Mouse (Mus musculus): Measurements from ENCODE around the gene Kcnh2. TPM values are rescaled to one million over a fixed set of nuclear protein-coding genes. Genes with fewer than 3 reads are reported as not detected.
A peak's percentile ranks its signal among the peaks of the same experiment; 100 is the strongest.

The Kcnh2 gene
- polyA plus RNA-seq, 1 experiment from 2014 or later: 3.0 TPM

DNA sequence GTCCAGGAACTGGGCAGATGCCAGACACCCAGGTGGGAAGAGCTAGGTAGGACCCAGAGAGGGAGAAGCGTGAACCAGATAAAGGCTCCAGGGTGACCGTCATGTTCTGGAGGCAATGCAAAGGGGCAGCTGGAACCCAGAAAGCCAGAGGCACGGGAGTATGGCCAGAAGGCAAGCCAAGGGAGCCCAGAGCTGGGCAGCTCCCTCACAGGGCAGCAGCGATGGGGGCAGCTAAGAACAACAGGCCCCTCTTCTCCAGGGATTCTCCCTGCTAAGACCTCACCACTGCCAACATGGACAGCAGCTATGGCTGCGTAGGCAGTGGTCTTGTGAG lies 21.5 kb downstream of the Kcnh2 start:
- H3K4me3 ChIP-seq (ENCODE audit: low read depth, low read length): no peak overlapping the region
- ATAC-seq: no peak
- H3K27ac ChIP-seq (ENCODE audit: low read depth, low read length): no peak overlapping the region
- TF ChIP-seq CTCF (IDR thresholded peaks at IDR 0.05; ENCODE audit: low read depth): no peak
- 36% methylated on average over 5 of the region's 5 CpGs for whole genome bisulfite sequencing
- no peaks in the 10 kb centered on the region for H3K4me1 ChIP-seq (replicated peaks; ENCODE audit: control insufficient read depth, insufficient read depth, low read length)
- H3K36me3 ChIP-seq (ENCODE audit: control insufficient read depth, insufficient read depth): no peaks in the 10 kb centered on the region; the same call in 1 of the 2 replicates
- H3K9ac ChIP-seq (ENCODE audit: low read depth, low read length): no peak overlapping the region
- no peaks in the 10 kb centered on the region for H3K27me3 ChIP-seq (replicated peaks; ENCODE audit: control insufficient read depth, insufficient read depth, low read length)
- H3K9me3 ChIP-seq (ENCODE audit: control insufficient read depth): no peaks in the 10 kb centered on the region
- peak overlapping the region; percentile 61 for H3K4me2 ChIP-seq (replicated peaks; ENCODE audit: low read depth)

DNA sequence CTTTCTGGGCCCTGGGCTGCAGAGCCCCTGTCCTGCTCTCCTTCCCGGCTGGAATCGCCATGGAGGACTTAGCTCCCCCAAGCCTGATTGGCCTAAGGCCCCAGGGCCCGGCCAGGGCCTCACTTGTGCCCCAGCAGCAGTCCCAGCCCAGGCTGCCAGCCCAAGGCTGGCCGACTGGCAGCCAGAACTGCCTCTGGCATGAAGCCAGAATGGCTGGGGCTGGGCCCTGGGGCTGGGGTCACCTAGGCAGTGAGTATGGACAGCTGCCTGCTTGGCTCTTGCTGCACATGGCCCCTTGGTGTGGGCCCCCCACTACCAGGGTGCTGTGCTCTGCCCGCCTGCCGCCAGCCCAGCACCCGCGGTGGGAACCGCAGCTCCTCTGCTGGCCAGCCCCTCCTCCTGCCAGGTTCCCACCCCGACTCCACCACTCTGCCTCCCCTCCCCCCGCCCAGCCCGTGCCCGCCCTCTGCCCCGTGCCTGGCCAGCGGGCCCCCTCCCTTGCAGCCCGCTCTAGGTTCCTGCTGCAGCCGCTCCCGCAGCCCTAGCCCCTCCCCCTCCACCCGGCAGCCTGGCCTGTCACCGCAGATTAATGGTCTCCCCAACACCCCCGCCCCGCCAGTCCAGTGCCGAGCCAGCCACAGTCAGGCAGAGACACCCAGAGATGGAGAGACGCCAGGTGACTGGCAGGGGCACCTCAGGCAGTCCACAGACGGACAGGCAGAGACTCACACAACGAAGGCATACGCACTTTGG lies 22.0 kb downstream of the Kcnh2 start:
- H3K4me2 ChIP-seq (replicated peaks; ENCODE audit: low read depth): peak overlapping the region; percentile 61
- no peaks in the 10 kb centered on the region for H3K27me3 ChIP-seq (replicated peaks; ENCODE audit: control insufficient read depth, insufficient read depth, low read length)
- no peak for TF ChIP-seq CTCF (IDR thresholded peaks at IDR 0.05; ENCODE audit: low read depth)
- H3K27ac ChIP-seq (ENCODE audit: low read depth, low read length): no peak overlapping the region
- H3K4me1 ChIP-seq (replicated peaks; ENCODE audit: control insufficient read depth, insufficient read depth, low read length): no peaks in the 10 kb centered on the region
- H3K9me3 ChIP-seq (ENCODE audit: control insufficient read depth): no peaks in the 10 kb centered on the region
- H3K4me3 ChIP-seq (ENCODE audit: low read depth, low read length): peak overlapping the region; percentile 14; the same call in 1 of the 2 replicates
- 9% methylated on average over 21 of the region's 27 CpGs for WGBS
- H3K36me3 ChIP-seq (ENCODE audit: control insufficient read depth, insufficient read depth): no peaks in the 10 kb centered on the region; the same call in 1 of the 2 replicates
- 0 out of 2 replicates have a peak overlapping the region, but pooled peaks have one; percentile 23 for H3K9ac ChIP-seq (ENCODE audit: low read depth, low read length)
- ATAC-seq: peak; percentile 59

GRCm38 (mm10) chr5:24328813-24329211 lies 22.6 kb downstream of the Kcnh2 start:
- TF ChIP-seq CTCF (IDR thresholded peaks at IDR 0.05; ENCODE audit: low read depth): no peak
- Histone ChIP-seq H3K9me3 (ENCODE audit: control insufficient read depth) (no peaks in the 10 kb centered on the region), H3K4me1 (replicated peaks; ENCODE audit: control insufficient read depth, insufficient read depth, low read length) (no peaks in the 10 kb centered on the region), H3K36me3 (ENCODE audit: control insufficient read depth, insufficient read depth) (no peaks in the 10 kb centered on the region; the same call in 1 of the 2 replicates), H3K27ac (ENCODE audit: low read depth, low read length) (no peak overlapping the region), H3K9ac (ENCODE audit: low read depth, low read length) (0 out of 2 replicates have a peak overlapping the region, but pooled peaks have one; percentile 23), H3K4me2 (replicated peaks; ENCODE audit: low read depth) (peak overlapping the region; percentile 61), H3K27me3 (replicated peaks; ENCODE audit: control insufficient read depth, insufficient read depth, low read length) (no peaks in the 10 kb centered on the region), H3K4me3 (ENCODE audit: low read depth, low read length) (peak overlapping the region; percentile 14; the same call in 1 of the 2 replicates)
- no peak for ATAC-seq
- 80% methylated on average over 6 of the region's 6 CpGs for WGBS

DNA sequence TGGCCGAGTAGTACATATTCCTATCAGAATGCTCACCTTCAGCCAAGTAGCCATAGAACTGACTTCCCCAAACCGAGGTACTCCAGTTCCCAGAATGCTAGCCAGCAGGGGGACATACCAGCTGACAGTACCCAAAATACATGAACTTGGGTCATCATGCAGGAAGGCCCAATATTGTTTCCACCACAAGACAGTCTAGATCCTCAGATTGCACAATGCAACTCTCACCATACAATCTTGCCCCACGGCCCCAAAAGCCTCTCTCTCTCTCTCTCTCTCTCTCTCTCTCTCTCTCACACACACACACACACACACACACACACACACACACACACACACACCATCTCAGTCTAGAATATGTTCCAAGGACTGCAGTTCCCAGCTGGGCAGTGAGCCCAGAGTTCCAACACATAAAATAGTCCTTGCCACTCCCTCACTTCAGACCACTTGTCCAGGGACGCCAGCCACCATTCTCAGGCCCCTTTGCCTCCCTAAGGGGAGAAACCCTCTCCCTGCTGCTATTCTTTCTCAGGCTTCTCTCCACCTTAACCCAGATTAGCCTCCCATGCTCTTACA lies 24.5 kb downstream of the Kcnh2 start:
- TF ChIP-seq CTCF (IDR thresholded peaks at IDR 0.05; ENCODE audit: low read depth): no peak
- H3K4me2 ChIP-seq (replicated peaks; ENCODE audit: low read depth): no peak overlapping the region
- no peak overlapping the region for H3K9ac ChIP-seq (ENCODE audit: low read depth, low read length)
- no peaks in the 10 kb centered on the region for H3K9me3 ChIP-seq (ENCODE audit: control insufficient read depth)
- WGBS: 70% methylated on average over 4 of the region's 4 CpGs
- no peaks in the 10 kb centered on the region for H3K27me3 ChIP-seq (replicated peaks; ENCODE audit: control insufficient read depth, insufficient read depth, low read length)
- H3K27ac ChIP-seq (ENCODE audit: low read depth, low read length): no peak overlapping the region
- no peaks in the 10 kb centered on the region; the same call in 1 of the 2 replicates for H3K36me3 ChIP-seq (ENCODE audit: control insufficient read depth, insufficient read depth)
- no peaks in the 10 kb centered on the region for H3K4me1 ChIP-seq (replicated peaks; ENCODE audit: control insufficient read depth, insufficient read depth, low read length)
- no peak for ATAC-seq
- no peak overlapping the region for H3K4me3 ChIP-seq (ENCODE audit: low read depth, low read length)

DNA sequence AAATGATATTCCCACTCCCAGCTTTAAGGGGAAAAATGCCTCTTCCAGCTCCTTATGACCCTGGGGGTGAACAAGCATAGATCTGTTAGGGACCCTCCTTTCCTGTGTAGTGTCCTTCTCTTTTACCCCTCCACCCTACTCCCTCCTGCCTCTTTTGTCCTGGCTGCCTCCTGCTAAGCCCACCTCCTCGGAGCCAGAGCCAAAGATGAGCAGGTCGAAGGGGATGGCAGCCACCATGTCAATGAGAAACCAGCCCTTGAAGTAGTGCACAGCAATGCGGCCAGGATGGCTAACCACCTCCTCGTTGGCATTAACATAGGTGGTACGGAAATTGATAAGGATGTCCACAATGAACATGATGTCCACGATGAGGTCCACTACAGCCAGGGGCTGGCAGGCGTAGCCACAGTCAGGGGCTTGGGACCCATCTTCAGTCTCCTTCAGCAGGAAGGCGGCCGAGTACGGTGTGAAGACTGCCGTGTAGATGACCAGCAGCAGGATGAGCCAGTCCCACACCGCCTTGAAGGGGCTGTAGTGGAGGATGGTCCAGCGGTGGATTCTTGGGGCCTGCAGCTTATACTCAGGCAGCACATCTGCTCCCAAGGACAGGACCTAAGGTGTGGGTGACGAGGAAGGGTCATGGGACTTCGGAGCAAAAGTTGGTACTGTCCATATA lies 25.1 kb downstream of the Kcnh2 start:
- H3K4me1 ChIP-seq (replicated peaks; ENCODE audit: control insufficient read depth, insufficient read depth, low read length): no peaks in the 10 kb centered on the region
- no peak for TF ChIP-seq CTCF (IDR thresholded peaks at IDR 0.05; ENCODE audit: low read depth)
- ATAC-seq: no peak
- H3K27ac ChIP-seq (ENCODE audit: low read depth, low read length): no peak overlapping the region
- WGBS: 91% methylated on average over 15 of the region's 15 CpGs
- no peaks in the 10 kb centered on the region for H3K9me3 ChIP-seq (ENCODE audit: control insufficient read depth)
- no peak overlapping the region for H3K9ac ChIP-seq (ENCODE audit: low read depth, low read length)
- H3K4me3 ChIP-seq (ENCODE audit: low read depth, low read length): no peak overlapping the region
- H3K36me3 ChIP-seq (ENCODE audit: control insufficient read depth, insufficient read depth): no peaks in the 10 kb centered on the region
- no peak overlapping the region for H3K4me2 ChIP-seq (replicated peaks; ENCODE audit: low read depth)
- no peaks in the 10 kb centered on the region for H3K27me3 ChIP-seq (replicated peaks; ENCODE audit: control insufficient read depth, insufficient read depth, low read length)

- 52% methylated on average over 14 of the region's 14 CpGs for WGBS
- Histone ChIP-seq H3K4me2 (replicated peaks; ENCODE audit: low read depth) (no peak overlapping the region), H3K4me1 (replicated peaks; ENCODE audit: control insufficient read depth, insufficient read depth, low read length) (no peaks in the 10 kb centered on the region), H3K9me3 (ENCODE audit: control insufficient read depth) (no peaks in the 10 kb centered on the region), H3K4me3 (ENCODE audit: low read depth, low read length) (no peak overlapping the region), H3K36me3 (ENCODE audit: control insufficient read depth, insufficient read depth) (no peaks in the 10 kb centered on the region), H3K27me3 (replicated peaks; ENCODE audit: control insufficient read depth, insufficient read depth, low read length) (no peaks in the 10 kb centered on the region), H3K27ac (ENCODE audit: low read depth, low read length) (no peak overlapping the region), H3K9ac (ENCODE audit: low read depth, low read length) (no peak overlapping the region)
- TF ChIP-seq CTCF (IDR thresholded peaks at IDR 0.05; ENCODE audit: low read depth): no peak
- ATAC-seq: no peak
Observed at GRCm38 (mm10) chr5:24325251-24325650, 26.2 kb downstream of the Kcnh2 start.

Data from intestine, postnatal 0 days (tissue).